Mouse (Mus musculus) mesoderm, embryonic 11.5 days (tissue): ENCODE results near the gene Lamtor2.
A peak's percentile ranks its signal among the peaks of the same experiment; 100 is the strongest.

Experiments
- DNase-seq: peaks from one replicate; pipeline ENCODE4 v3.0.0-alpha.2; 2012; ENCODE audit warnings: low read depth, low spot score

The Lamtor2 gene

DNA sequence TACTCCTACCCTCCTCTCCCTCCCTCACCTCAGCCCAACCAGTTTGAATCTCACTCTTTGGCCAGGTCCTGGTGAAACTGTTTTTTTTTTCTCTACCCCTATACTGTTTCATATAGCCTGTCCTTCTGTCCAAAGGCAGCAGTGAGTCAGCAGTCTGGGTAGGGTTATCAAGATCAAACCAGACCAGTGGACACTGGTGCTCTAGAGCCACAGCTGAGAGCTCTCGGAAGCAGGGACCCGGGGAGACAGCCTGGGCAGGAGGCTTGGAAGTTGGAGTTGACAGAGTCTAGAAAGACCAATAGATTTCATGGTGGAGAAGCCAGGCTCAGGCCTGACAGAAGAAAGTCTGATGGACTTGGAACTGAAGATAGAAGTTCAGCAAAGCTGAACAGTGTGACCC is 15.7 kb upstream of the Lamtor2 start:
- no peak for DNase-seq

- no peak for DNase-seq
Measured at GRCm38 (mm10) chr3:88567892-88568291, 15.0 kb upstream of the Lamtor2 start.

DNA sequence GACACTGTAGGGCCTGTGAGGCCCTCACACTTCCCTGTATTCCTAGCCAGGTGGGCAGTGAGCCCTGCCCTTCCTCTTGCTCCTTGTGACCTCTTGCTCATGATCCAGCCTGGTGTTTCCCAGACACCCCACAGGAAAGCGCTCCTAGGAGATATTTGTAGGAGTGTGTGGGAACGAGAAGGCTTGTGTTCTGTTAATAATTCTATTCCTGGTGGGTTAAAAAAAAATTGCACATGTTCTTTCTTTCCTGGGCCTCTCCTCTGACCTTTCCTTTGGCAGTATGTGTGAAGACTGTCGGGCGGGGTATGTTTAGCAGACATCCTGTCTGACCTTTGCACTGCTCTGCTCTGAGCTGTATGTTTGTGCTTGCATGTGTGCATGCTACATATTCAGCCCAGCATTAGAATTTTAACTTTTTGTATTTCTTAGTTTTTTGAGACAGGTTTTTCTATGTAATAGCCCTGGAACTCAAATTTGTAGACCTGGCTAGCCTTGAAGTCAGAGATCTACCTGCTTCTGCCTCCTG is 13.7 kb upstream of the Lamtor2 start:
- no peak for DNase-seq

GRCm38 (mm10) chr3:88566116-88566515 is 13.2 kb upstream of the Lamtor2 start:
- DNase-seq = no peak

DNA sequence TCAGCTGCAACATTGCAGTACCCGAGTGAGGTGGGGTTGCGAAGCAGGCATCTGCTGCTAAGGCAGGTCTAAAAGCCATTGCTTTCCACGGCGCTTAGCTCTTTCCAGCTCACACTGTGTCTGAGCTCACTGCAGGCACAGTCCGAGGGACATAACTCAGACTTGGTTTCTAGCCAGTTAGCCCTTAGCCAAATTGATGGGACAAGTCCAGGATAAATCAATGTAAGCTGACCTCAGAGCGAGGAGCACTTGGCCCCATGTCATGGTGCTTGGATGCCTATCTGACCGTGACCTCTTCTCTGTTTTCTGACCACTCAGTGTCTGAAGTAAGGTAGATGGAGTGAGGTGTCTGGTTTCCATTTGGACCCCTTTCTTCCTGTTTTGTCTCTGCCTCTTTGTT is 11.1 kb upstream of the Lamtor2 start:
- no peak for DNase-seq

- DNase-seq = no peak
Measured at GRCm38 (mm10) chr3:88563442-88563841, 10.6 kb upstream of the Lamtor2 start.

DNA sequence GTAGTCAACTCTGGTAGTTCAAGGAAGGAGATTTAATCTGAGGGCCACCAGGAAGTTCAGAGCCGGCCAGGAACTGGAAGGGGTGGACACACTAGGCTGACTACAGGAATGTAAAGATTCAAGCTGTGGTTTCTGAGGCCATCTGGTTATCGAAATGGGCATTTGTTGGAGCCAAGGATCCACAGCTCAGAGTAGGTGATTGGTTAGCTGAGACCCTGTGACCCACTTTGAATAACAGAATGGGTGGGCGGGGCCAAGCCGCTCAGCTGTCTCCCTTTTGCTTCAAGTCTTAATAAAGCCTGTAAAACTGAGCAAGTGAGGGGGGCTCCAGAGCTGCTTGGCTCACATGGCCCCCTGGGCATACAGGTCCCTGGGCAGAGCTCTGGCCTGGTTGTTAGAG is 9.1 kb upstream of the Lamtor2 start:
- no peak for DNase-seq

- no peak for DNase-seq
Measured at GRCm38 (mm10) chr3:88559596-88559995, 6.7 kb upstream of the Lamtor2 start.

- no peak for DNase-seq
Measured at GRCm38 (mm10) chr3:88556616-88557015, 3.7 kb upstream of the Lamtor2 start.

GRCm38 (mm10) chr3:88555731-88556130 is 2.9 kb upstream of the Lamtor2 start:
- DNase-seq = no peak

DNA sequence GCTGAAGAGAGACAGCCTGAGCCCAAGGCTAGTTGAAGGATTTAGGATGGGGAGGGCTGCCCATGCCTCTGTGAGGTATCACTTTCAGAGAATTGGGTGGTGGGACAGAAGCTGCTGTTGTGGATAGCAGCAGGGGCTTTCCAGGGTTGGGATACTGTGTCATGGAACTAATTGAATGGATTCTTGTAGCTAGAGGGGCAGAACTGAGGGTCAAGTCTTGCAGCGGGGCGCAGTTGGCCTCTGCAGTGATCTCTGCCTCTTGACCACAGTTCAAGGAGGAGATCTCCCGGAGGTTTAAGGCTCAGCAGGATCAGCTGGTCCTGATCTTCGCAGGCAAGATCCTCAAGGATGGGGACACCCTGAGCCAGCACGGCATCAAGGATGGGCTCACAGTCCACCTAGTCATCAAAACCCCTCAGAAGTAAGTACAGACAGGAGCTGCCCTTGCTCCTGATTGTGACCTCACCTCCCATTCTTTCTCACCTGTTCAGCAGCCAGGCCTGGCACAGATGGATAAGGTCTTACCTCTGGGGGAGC is 2.3 kb upstream of the Lamtor2 start:
- no peak for DNase-seq

- DNase-seq = no peak
Measured at GRCm38 (mm10) chr3:88553880-88554586, 1.2 kb upstream of the Lamtor2 start.

DNA sequence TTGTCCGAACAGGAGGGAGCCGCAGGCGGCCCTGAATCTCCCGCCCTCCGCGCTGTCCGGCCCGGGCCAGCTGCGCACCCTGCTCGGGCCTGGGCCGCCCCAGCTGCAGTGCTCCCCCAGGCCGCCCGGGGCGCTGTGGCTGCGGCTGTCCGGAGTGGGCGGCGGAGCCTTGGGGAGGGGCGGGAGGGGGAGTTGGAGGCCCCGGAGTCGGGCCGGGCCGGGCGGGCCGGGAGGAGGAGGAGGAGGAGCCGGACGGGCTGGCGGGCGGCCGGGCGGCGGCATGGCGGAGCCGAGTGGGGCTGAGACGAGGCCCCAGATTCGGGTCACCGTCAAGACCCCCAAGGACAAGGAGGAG is 628 bp upstream of the Lamtor2 start, which contains the start of gene Ubqln4:
Ubqln4 (plus strand) TSS at position 234 of the 355 bp plus-strand sequence.
- peak; percentile 94 for DNase-seq

DNA sequence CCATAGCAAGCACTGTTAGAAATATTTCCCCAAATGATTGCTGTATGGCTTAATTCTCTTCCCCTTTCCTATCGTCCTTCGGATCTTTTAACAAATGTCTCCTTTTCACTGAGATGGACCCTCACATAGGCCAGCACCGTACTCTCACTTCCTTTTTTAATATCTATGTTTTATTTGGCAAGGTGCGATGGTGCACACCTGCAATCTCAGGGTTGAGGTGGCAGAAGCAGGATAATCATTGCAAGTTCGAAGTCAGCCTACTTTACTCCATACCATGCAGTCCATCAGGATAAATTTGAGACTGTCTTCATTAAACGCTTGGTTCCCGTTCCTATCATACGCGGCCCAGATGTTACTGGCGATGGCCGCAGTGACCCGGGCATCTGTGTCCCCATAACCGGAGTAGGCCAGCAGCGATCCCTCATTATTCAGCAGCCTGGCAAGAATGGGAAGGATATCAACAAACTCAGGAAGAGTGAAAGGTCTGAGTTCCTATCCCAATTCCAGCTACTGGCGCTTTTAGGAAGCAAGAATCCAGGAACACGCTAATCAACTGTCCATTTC is 710 bp downstream of the Lamtor2 start:
- DNase-seq = no peak

DNA sequence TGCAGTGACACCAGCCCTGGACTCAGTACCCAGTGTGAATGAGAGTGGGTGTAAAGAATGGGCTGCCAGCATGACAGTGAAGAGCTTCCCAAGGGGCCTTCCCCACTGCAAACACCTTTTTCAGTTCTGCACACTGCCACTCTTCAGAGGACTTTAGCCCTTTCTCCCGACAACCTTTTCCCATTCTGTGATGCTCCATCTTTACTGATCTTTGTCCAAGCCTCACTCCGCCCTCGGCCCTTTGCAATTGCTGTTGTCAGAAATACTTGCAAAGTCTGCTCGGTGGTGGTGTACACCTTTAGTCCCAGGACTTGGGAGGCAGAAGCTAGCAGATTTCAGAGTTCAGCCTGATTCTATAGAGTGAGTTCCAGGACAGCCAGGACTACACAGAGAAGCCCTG is 1.3 kb downstream of the Lamtor2 start:
- no peak for DNase-seq

- DNase-seq = no peak
Measured at GRCm38 (mm10) chr3:88548180-88548917, 4.5 kb downstream of the Lamtor2 start, which contains the start of gene Rab25. Gene Rab25, minus strand, starts transcription at chr3:88548300.

- no peak for DNase-seq
Measured at GRCm38 (mm10) chr3:88546674-88547418, 6.0 kb downstream of the Lamtor2 start.

DNA sequence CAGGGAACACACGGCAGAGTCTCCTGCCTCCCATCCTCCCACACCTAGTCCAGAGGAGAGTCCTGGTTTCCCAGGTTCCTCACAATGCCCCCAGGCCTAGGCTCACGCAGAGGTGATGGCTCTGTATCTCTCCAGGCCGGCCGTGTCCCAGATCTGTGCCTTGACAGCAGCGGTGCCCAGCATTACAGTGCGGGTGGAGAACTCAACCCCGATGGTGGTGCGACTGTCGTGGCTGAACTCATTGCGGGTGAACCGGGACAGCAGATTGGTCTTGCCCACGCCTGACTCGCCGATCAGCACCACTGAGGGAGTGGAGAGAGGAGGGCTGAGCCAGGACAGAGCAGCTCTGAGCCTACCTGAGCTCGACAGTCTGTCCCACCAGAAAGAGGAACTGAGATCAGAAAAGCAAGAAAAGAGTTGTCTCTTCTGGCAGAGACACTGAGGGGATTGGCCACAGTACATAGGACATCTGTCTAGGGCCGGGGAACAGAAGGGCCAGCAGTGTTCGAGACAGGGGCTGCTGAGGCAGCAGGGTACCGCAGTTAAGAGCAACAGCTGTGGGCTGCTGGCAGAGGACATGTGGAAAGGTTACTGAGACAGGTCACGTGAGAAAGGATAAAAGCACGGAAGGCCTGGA is 7.8 kb downstream of the Lamtor2 start:
- no peak for DNase-seq

DNA sequence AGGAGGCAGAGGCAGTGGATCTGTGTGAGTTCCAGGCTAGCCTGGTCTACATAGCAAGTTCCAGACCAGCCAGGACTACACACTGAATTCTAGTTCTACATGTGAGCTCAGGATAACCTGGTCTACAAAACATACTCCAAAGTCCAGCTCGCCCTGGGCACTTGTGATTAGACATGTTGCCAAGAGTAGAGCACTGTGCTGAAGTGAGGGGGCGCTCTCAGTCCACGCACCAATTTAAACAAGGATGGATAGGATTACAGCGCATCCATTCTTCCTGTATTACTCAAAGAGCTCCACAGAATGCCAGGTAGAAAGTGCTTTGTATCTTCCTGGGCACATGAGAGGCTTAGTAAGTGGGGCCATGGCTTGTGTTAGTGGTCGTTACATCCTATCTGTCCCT is 8.4 kb downstream of the Lamtor2 start:
- DNase-seq = no peak

GRCm38 (mm10) chr3:88543651-88544410 is 9.0 kb downstream of the Lamtor2 start:
- DNase-seq = no peak
